Mouse (Mus musculus) embryonic facial prominence, embryonic 11.5 days (tissue): ENCODE results near the gene Dync1li2. TPM values are rescaled to one million over a fixed set of nuclear protein-coding genes. Genes with fewer than 3 reads are reported as not detected.

Experiments
- ATAC-seq: fragments of 200-750 bp; cut with Nextera tagmentation; replicated peaks from 2 replicates; pipeline ENCODE4 v1.8.0; 2017; ENCODE audit warnings: low read depth; ENCODE audit not compliant: insufficient number of reproducible peaks, low FRiP score, low TSS enrichment
- DNase-seq: peaks from one replicate; pipeline ENCODE4 v3.0.0-alpha.2; 2015; ENCODE audit warnings: low spot score
- H3K27ac ChIP-seq: fragments of 300-500 bp; sonication (generic); replicated peaks from 2 replicates; pipeline ENCODE4 v1.5.1; 2014; ENCODE audit warnings: mild to moderate bottlenecking, low read depth, low read length, control low read depth
- H3K27me3 ChIP-seq: fragments of 300-500 bp; sonication (generic); 2 replicates; pipeline ENCODE4 v1.6.1; 2014; ENCODE audit warnings: mild to moderate bottlenecking, low read length, moderate library complexity, mixed read lengths; ENCODE audit not compliant: control insufficient read depth, insufficient read depth
- H3K36me3 ChIP-seq: fragments of 300-500 bp; sonication (generic); replicated peaks from 2 replicates; pipeline ENCODE4 v1.6.1; 2014; ENCODE audit warnings: low read depth, mild to moderate bottlenecking, low read length, moderate library complexity, mixed read lengths; ENCODE audit not compliant: control insufficient read depth, insufficient read depth
- H3K4me1 ChIP-seq: fragments of 300-500 bp; sonication (generic); 2 replicates; pipeline ENCODE4 v1.6.1; 2014; ENCODE audit warnings: low read length, mixed read lengths; ENCODE audit not compliant: control insufficient read depth, insufficient read depth
- H3K4me2 ChIP-seq: fragments of 300-500 bp; sonication (generic); 2 replicates; pipeline ENCODE4 v1.6.1; 2014; ENCODE audit warnings: low read depth, mild to moderate bottlenecking, control low read depth, low read length, moderate library complexity
- H3K4me3 ChIP-seq: fragments of 300-500 bp; sonication (generic); 2 replicates; pipeline ENCODE4 v1.5.1; 2014; ENCODE audit warnings: low read depth, low read length, control low read depth
- H3K9ac ChIP-seq: fragments of 300-500 bp; sonication (generic); replicated peaks from 2 replicates; pipeline ENCODE4 v1.6.1; 2014; ENCODE audit warnings: mild to moderate bottlenecking, control low read depth, low read length
- H3K9me3 ChIP-seq: fragments of 300-500 bp; sonication (generic); replicated peaks from 2 replicates; pipeline ENCODE4 v1.6.1; 2016; ENCODE audit warnings: mild to moderate bottlenecking, low read length, inconsistent platforms, mixed read lengths; ENCODE audit not compliant: control insufficient read depth
- WGBS: fragments of 180-500 bp; shearing (Covaris S2); extraction: QIAGEN DNeasy Blood & Tissue Kit; methylation state at CpG from one replicate; pipeline ENCODE4 v1.1.7; 2014; 5-methylcytosine and 5-hydroxymethylcytosine counted together
- polyA plus RNA-seq: library from polyadenylated mRNA; unstranded; fragments of >200 nt; fragmentation: Nextera tagmentation; extraction: Ambion mirVana; gene quantifications from 2 replicates; pipeline ENCODE4 v1.2.1, GENCODE M21; 2014

The Dync1li2 gene
- polyA plus RNA-seq, 1 experiment from 2014 or later = 66.6 TPM

DNA sequence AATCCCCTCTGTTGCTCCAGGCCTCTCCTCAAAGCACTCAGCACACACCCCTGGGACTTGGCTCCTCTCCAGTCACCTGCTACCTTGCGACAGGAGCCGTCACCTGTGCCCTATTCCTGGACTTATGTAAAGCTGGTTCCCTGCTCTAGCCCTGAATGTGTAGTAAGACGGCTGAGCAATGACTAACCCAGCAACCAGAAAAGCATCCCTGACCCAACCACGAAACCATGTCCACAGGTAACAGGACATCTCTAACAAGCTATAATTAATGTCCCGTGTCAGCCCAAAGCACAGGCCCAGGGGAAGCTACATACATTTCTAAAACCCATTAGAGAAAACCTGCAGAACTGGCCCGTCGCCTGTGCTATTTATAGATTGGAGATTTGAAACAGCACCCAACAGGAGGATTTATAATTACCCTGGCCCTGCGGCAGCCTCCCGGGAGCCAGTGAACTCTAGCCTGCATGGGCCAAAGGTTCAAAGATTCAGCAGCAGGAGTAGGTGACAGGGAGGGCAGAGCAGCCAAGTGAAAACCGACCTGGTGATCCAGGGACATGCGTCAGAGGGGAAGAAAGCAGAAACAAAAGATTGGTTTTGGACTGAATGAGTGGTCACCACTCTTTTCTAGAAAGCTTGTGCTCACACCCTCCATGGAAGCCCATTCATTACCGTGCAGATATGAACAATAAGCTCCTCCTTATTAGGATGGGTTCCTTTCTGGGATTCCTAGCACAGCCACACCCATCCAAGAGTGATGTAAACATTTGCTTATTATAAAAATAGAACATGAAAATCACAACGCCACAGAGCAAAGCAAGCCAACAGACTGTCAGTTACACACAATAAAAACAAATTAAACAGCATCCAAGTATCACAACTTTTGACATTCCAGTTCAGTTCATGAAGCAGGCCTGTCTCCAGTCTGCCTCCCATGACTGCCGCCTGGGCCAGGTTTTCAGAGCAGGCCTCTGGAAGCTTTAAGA, 67.7 kb downstream of the Dync1li2 start:
- Histone ChIP-seq H3K4me1 (no peaks in the 10 kb centered on the region), H3K27me3 (no peaks in the 10 kb centered on the region), H3K4me3 (no peak overlapping the region), H3K36me3 (no peaks in the 10 kb centered on the region), H3K4me2 (no peak overlapping the region), H3K9ac (no peak overlapping the region), H3K27ac (no peak overlapping the region; the same call in 1 of the 2 replicates), H3K9me3 (no peaks in the 10 kb centered on the region)
- peak; percentile 42 for DNase-seq
- 52% methylated on average over 14 of the region's 14 CpGs for WGBS
- ATAC-seq = no peak

DNA sequence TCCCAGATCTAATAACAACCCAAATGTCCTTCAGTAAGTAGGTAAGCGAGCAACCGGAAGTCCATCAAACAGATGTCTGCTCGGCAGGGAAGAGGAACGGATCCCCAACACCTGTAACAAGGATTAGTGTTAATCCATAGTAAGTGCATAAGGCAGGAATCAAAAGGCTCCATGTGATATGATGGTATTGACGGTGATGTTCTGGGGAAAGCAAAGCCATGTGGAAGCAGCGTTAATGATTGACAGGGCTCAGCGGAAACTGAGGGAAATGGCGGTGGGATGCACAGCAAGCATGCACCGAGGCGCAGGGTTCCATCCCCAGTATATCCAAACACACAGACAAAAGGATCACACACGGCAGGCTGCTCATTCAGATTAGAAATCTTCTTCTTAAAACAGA, 68.6 kb downstream of the Dync1li2 start:
- ATAC-seq (no peak), DNase-seq (no peak)
- no peaks in the 10 kb centered on the region for H3K4me1 ChIP-seq
- H3K36me3 ChIP-seq = no peaks in the 10 kb centered on the region
- H3K4me2 ChIP-seq = no peak overlapping the region
- 72% methylated on average over 11 of the region's 11 CpGs for WGBS
- H3K9ac ChIP-seq = no peak overlapping the region
- no peak overlapping the region for H3K27ac ChIP-seq
- no peaks in the 10 kb centered on the region for H3K9me3 ChIP-seq
- H3K4me3 ChIP-seq = no peak overlapping the region
- no peaks in the 10 kb centered on the region for H3K27me3 ChIP-seq

DNA sequence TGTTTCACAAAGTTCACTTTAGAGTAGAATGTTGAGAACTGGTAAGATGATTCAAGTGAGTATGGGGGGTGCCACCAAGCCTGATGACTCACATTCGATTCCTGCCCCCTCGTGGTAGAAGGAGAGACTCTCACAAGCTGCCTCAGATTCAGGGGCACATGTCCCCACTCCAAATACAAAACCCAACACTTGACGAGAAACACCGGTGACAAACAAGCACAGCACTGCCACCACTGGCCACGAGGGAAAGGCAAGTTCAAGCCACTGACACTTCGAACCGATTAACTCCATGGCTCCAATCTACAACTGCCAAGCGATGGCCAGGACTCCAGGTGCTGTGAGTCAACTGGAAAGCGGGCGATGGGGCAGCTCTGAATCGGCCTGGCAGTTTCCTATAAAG, 69.1 kb downstream of the Dync1li2 start:
- Histone ChIP-seq H3K4me3 (no peak overlapping the region), H3K4me1 (no peaks in the 10 kb centered on the region), H3K27me3 (no peaks in the 10 kb centered on the region), H3K27ac (no peak overlapping the region), H3K9me3 (no peaks in the 10 kb centered on the region), H3K9ac (no peak overlapping the region), H3K36me3 (no peaks in the 10 kb centered on the region), H3K4me2 (no peak overlapping the region)
- DNase-seq (no peak), ATAC-seq (no peak)
- 80% methylated on average over 11 of the region's 11 CpGs for WGBS

GRCm38 (mm10) chr8:104371121-104371520, 71.7 kb downstream of the Dync1li2 start:
- H3K4me3 ChIP-seq = no peak overlapping the region
- DNase-seq = no peak
- no peaks in the 10 kb centered on the region for H3K9me3 ChIP-seq
- H3K4me1 ChIP-seq = no peaks in the 10 kb centered on the region
- no peak for ATAC-seq
- no peak overlapping the region for H3K9ac ChIP-seq
- no peaks in the 10 kb centered on the region for H3K27me3 ChIP-seq
- WGBS = 87% methylated on average over 6 of the region's 6 CpGs
- no peaks in the 10 kb centered on the region for H3K36me3 ChIP-seq
- no peak overlapping the region for H3K27ac ChIP-seq
- no peak overlapping the region for H3K4me2 ChIP-seq

GRCm38 (mm10) chr8:104370071-104370470, 72.8 kb downstream of the Dync1li2 start:
- no peaks in the 10 kb centered on the region for H3K27me3 ChIP-seq
- H3K36me3 ChIP-seq = no peaks in the 10 kb centered on the region
- H3K4me2 ChIP-seq = no peak overlapping the region
- H3K9ac ChIP-seq = no peak overlapping the region
- no peak overlapping the region for H3K27ac ChIP-seq
- no peak overlapping the region for H3K4me3 ChIP-seq
- H3K4me1 ChIP-seq = no peaks in the 10 kb centered on the region
- no peak for ATAC-seq
- 87% methylated on average over 6 of the region's 6 CpGs for WGBS
- H3K9me3 ChIP-seq = no peaks in the 10 kb centered on the region
- no peak for DNase-seq

DNA sequence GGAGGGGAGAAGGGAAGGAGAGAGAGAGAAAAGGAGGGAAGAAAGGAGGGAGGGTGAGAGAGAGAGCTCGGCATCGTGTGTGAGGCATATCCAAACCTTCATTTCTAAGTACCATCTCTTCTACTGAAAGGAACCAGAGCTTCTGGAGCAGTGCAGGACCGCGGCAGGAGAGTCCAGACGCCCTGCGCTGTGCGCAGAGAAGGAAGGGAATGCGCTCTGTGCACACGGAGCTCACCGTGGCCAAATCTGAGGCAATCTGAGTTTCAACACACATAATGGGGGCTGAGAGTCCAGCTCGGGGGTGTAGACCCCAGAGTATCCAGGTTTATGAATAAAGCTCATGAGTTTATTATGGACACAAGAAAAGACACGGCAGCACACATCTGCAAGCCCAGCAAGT, 73.3 kb downstream of the Dync1li2 start:
- H3K27ac ChIP-seq = no peak overlapping the region
- 80% methylated on average over 12 of the region's 12 CpGs for WGBS
- DNase-seq (no peak), ATAC-seq (no peak)
- H3K9me3 ChIP-seq = no peaks in the 10 kb centered on the region
- no peak overlapping the region for H3K4me2 ChIP-seq
- no peaks in the 10 kb centered on the region for H3K27me3 ChIP-seq
- no peak overlapping the region for H3K4me3 ChIP-seq
- no peaks in the 10 kb centered on the region for H3K36me3 ChIP-seq
- H3K4me1 ChIP-seq = no peaks in the 10 kb centered on the region
- no peak overlapping the region for H3K9ac ChIP-seq

Other genes starting within 250 kb of the Dync1li2 start
- gene Tk2, start 194.5 kb downstream of the Dync1li2 start, polyA plus RNA-seq = 23.9 and 26.1 TPM in 2 replicates
- 34.7 and 36.3 TPM in 2 replicates for gene Cklf, start 192.2 kb downstream of the Dync1li2 start, polyA plus RNA-seq
- gene Cmtm2a, start 149.9 kb downstream of the Dync1li2 start, polyA plus RNA-seq = not detected in 2 replicates
- not detected in 2 replicates for gene Gm45711, start 133.0 kb downstream of the Dync1li2 start, polyA plus RNA-seq
- gene Cmtm1, start 132.9 kb downstream of the Dync1li2 start, polyA plus RNA-seq = not detected in 2 replicates
- not detected in 2 replicates for gene Gm11020, start 121.5 kb downstream of the Dync1li2 start, polyA plus RNA-seq
- not detected in 2 replicates for gene Cmtm2b, start 120.8 kb downstream of the Dync1li2 start, polyA plus RNA-seq
- gene Cmtm3, start 103.6 kb downstream of the Dync1li2 start, polyA plus RNA-seq = 131 and 139 TPM in 2 replicates
- 3.3 and 3.8 TPM in 2 replicates for gene Cmtm4, start 47.2 kb downstream of the Dync1li2 start, polyA plus RNA-seq
- gene Terb1, start 66.9 kb upstream of the Dync1li2 start, polyA plus RNA-seq = 0.35 and 0.39 TPM in 2 replicates
- 133 and 163 TPM in 2 replicates for gene Nae1, start 91.6 kb upstream of the Dync1li2 start, polyA plus RNA-seq
- gene Car7, start 91.6 kb upstream of the Dync1li2 start, polyA plus RNA-seq = 0.64 and 1.5 TPM in 2 replicates
- 14.1 and 15.6 TPM in 2 replicates for gene Pdp2, start 148.4 kb upstream of the Dync1li2 start, polyA plus RNA-seq
- not detected in 2 replicates for gene Cdh16, start 181.3 kb upstream of the Dync1li2 start, polyA plus RNA-seq
- gene Rrad, start 188.3 kb upstream of the Dync1li2 start, polyA plus RNA-seq = 2.2 and 3.6 TPM in 2 replicates
- gene Ciao2b, start 198.9 kb upstream of the Dync1li2 start, polyA plus RNA-seq = 79.7 and 82.5 TPM in 2 replicates